Mouse (Mus musculus) lung, adult 2 months (tissue): ENCODE data around the gene Ruvbl2. TPM values are rescaled to one million over a fixed set of nuclear protein-coding genes. Genes with fewer than 3 reads are reported as not detected.

Experiments used
- DNase-seq: peaks from one replicate; pipeline ENCODE4 v3.0.0; 2022
- H3K4me1 ChIP-seq: fragments of 200-500 bp; 2 replicates; pipeline ENCODE4 v1.6.1; 2011; ENCODE audit warnings: low read length; ENCODE audit not compliant: control insufficient read depth, insufficient read depth
- H3K4me3 ChIP-seq: fragments of 200-500 bp; replicated peaks from 2 replicates; pipeline ENCODE3; 2011; ENCODE audit warnings: low read depth, mild to moderate bottlenecking, control low read depth, low read length; ENCODE audit errors: extremely low read depth
- CTCF ChIP-seq: fragments of 200-500 bp; IDR thresholded peaks from 2 replicates; pipeline ENCODE4 v1.5.1; 2011; ENCODE audit warnings: mild to moderate bottlenecking, low read length, control low read depth; ENCODE audit not compliant: insufficient read depth
- POLR2A ChIP-seq: fragments of 200-500 bp; IDR thresholded peaks from 2 replicates; pipeline ENCODE4 v1.6.1; 2011; ENCODE audit warnings: low read depth, mild to moderate bottlenecking, control low read depth, low read length, borderline replicate concordance; ENCODE audit errors: extremely low read depth
- WGBS: fragments of 180-500 bp; shearing (Covaris S2); methylation state at CpG from one replicate; pipeline ENCODE4 v1.1.7; 2018; 5-methylcytosine and 5-hydroxymethylcytosine counted together
- polyA plus RNA-seq: library from polyadenylated mRNA; depleted of rRNA; stranded (reverse); fragments of >200 nt; gene quantifications from 2 replicates; pipeline ENCODE4 v1.2.3, GENCODE M21; 2012

The Ruvbl2 gene
- polyA plus RNA-seq, 1 experiment = 61.1 TPM

- no peak for DNase-seq
- 33% methylated on average over 12 of the region's 12 CpGs for WGBS
- Histone ChIP-seq H3K4me3 (no peak overlapping the region), H3K4me1 (peaks cover 4% of the 10 kb centered on the region; the same call in 1 of the 2 replicates)
- no peak for TF ChIP-seq POLR2A
- TF ChIP-seq CTCF = no peak
These were observed 23.1 kb downstream of the Ruvbl2 start for GRCm38 (mm10) chr7:45414740-45415224.

GRCm38 (mm10) chr7:45413864-45414739 is 23.8 kb downstream of the Ruvbl2 start:
- TF ChIP-seq CTCF = no peak
- no peak for TF ChIP-seq POLR2A
- WGBS = 2% methylated on average over 27 of the region's 27 CpGs
- Histone ChIP-seq H3K4me3 (peak overlapping the region; percentile 10), H3K4me1 (peaks cover 4% of the 10 kb centered on the region; the same call in 1 of the 2 replicates)
- DNase-seq = peak; percentile 67

- no peak for DNase-seq
- Histone ChIP-seq H3K4me3 (peak within 1 kb of the TSS; percentile 10), H3K4me1 (peaks cover 4% of the 10 kb centered on the region; the same call in 1 of the 2 replicates)
- TF ChIP-seq POLR2A (no peak), CTCF (no peak)
- whole genome bisulfite sequencing = 3% methylated on average over 45 of the region's 45 CpGs
These were observed 24.6 kb downstream of the Ruvbl2 start, which contains the start of gene Ntf5 for GRCm38 (mm10) chr7:45413113-45413863. TSS of gene Ntf5 (plus strand) at chr7:45413695.

GRCm38 (mm10) chr7:45412421-45412820 is 25.5 kb downstream of the Ruvbl2 start:
- no peak for DNase-seq

GRCm38 (mm10) chr7:45409497-45410163 is 28.3 kb downstream of the Ruvbl2 start:
- no peak overlapping the region for H3K4me3 ChIP-seq
- TF ChIP-seq CTCF = no peak
- H3K4me1 ChIP-seq = peaks cover 6% of the 10 kb centered on the region; the same call in 1 of the 2 replicates
- WGBS = 87% methylated on average over 8 of the region's 8 CpGs
- no peak for DNase-seq

More at GRCm38 (mm10) chr7:45412421-45412820, 25.5 kb downstream of the Ruvbl2 start:
- TF ChIP-seq CTCF = no peak
- no peak for TF ChIP-seq POLR2A
- 52% methylated on average over 2 of the region's 2 CpGs for WGBS
- Histone ChIP-seq H3K4me1 (peaks cover 4% of the 10 kb centered on the region; the same call in 1 of the 2 replicates), H3K4me3 (no peak overlapping the region)

- DNase-seq = no peak
- no peak for TF ChIP-seq POLR2A
- no peak for TF ChIP-seq CTCF
- no peak overlapping the region for H3K4me3 ChIP-seq
- 88% methylated on average over 17 of the region's 17 CpGs for WGBS
- peaks cover 4% of the 10 kb centered on the region; the same call in 1 of the 2 replicates for H3K4me1 ChIP-seq
These were observed 28.9 kb downstream of the Ruvbl2 start for GRCm38 (mm10) chr7:45408949-45409348.

- TF ChIP-seq POLR2A = no peak
- TF ChIP-seq CTCF = no peak
- Histone ChIP-seq H3K4me3 (no peak overlapping the region), H3K4me1 (peaks cover 4% of the 10 kb centered on the region; the same call in 1 of the 2 replicates)
- 63% methylated on average over 7 of the region's 7 CpGs for WGBS
- no peak for DNase-seq
These were observed 29.5 kb downstream of the Ruvbl2 start for GRCm38 (mm10) chr7:45408351-45408750.

- Histone ChIP-seq H3K4me1 (peaks cover 2% of the 10 kb centered on the region; the same call in 1 of the 2 replicates), H3K4me3 (no peak overlapping the region)
- 69% methylated on average over 10 of the region's 10 CpGs for WGBS
- TF ChIP-seq POLR2A (no peak), CTCF (no peak)
- no peak for DNase-seq
These were observed 30.1 kb downstream of the Ruvbl2 start for GRCm38 (mm10) chr7:45407836-45408235.
